Mouse (Mus musculus) stomach, embryonic 16.5 days (tissue): ENCODE measurements around the gene Tgfbr3. TPM values are rescaled to one million over a fixed set of nuclear protein-coding genes. Genes with fewer than 3 reads are reported as not detected.
A peak's percentile ranks its signal among the peaks of the same experiment; 100 is the strongest.

Experiments
- ATAC-seq: fragments of 200-750 bp; cut with Nextera tagmentation; 2 replicates; pipeline ENCODE4 v1.8.0; 2017; ENCODE audit warnings: moderate number of reproducible peaks, moderate TSS enrichment; ENCODE audit not compliant: insufficient read depth, low FRiP score
- H3K27ac ChIP-seq: fragments of 300-500 bp; sonication (generic); 2 replicates; pipeline ENCODE4 v1.5.1; 2014; ENCODE audit warnings: low read length
- H3K27me3 ChIP-seq: fragments of 300-500 bp; sonication (generic); 2 replicates; pipeline ENCODE4 v1.6.1; 2014; ENCODE audit warnings: low read length, control low read depth, mixed read lengths; ENCODE audit not compliant: control insufficient read depth, insufficient read depth
- H3K36me3 ChIP-seq: fragments of 300-500 bp; sonication (generic); 2 replicates; pipeline ENCODE4 v1.6.1; 2014; ENCODE audit warnings: low read length; ENCODE audit not compliant: control insufficient read depth, insufficient read depth
- H3K4me1 ChIP-seq: fragments of 300-500 bp; sonication (generic); 2 replicates; pipeline ENCODE4 v1.6.1; 2014; ENCODE audit warnings: low read length, control low read depth, mixed read lengths; ENCODE audit not compliant: control insufficient read depth, insufficient read depth
- H3K4me2 ChIP-seq: fragments of 300-500 bp; sonication (generic); 2 replicates; pipeline ENCODE4 v1.6.1; 2014; ENCODE audit warnings: low read depth, low read length, mixed read lengths
- H3K4me3 ChIP-seq: fragments of 300-500 bp; sonication (generic); replicated peaks from 2 replicates; pipeline ENCODE4 v1.5.1; 2014; ENCODE audit warnings: mild to moderate bottlenecking, low read length
- H3K9ac ChIP-seq: fragments of 300-500 bp; sonication (generic); 2 replicates; pipeline ENCODE4 v1.6.1; 2014; ENCODE audit warnings: low read length
- H3K9me3 ChIP-seq: fragments of 300-500 bp; sonication (generic); replicated peaks from 2 replicates; pipeline ENCODE4 v1.6.1; 2016; ENCODE audit warnings: low read length, control low read depth; ENCODE audit not compliant: control insufficient read depth
- WGBS: fragments of 180-500 bp; shearing (Covaris S2); extraction: QIAGEN DNeasy Blood & Tissue Kit; methylation state at CpG from one replicate; pipeline ENCODE4 v1.1.7; 2014; 5-methylcytosine and 5-hydroxymethylcytosine counted together
- polyA plus RNA-seq: library from polyadenylated mRNA; unstranded; fragments of >200 nt; fragmentation: Nextera tagmentation; extraction: Ambion mirVana; gene quantifications from 2 replicates; pipeline ENCODE4 v1.2.1, GENCODE M21; 2015

Gene Tgfbr3
- polyA plus RNA-seq, 1 experiment from 2014 or later = 31.1 TPM

DNA sequence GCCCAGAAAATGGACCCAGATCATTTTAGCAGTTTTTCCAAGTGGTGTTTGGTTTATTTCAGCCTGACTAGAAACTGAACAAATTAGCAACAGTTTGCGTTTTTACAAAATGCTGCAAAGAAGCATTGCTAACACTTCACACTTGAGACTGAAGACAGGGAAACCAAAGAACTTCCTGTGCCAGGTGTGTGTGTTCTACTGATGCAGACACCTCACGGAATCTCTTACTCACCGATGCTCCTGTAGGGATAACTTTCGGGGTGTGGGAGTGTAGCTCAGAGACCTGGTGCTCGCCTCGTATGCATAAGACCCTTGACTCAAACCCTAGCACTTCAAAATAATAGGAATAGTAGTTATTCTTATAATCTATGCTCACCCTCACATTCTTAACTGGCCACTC is 3.9 kb downstream of the Tgfbr3 start:
- ATAC-seq = no peak
- Histone ChIP-seq H3K4me2 (peak overlapping the region; percentile 11; the same call in 1 of the 2 replicates), H3K4me1 (peaks cover 12% of the 10 kb centered on the region; the same call in 1 of the 2 replicates), H3K4me3 (no peak overlapping the region), H3K36me3 (no peaks in the 10 kb centered on the region), H3K9ac (no peak overlapping the region), H3K27me3 (no peaks in the 10 kb centered on the region), H3K27ac (no peak overlapping the region), H3K9me3 (no peaks in the 10 kb centered on the region)
- 74% methylated on average over 6 of the region's 6 CpGs for whole genome bisulfite sequencing

DNA sequence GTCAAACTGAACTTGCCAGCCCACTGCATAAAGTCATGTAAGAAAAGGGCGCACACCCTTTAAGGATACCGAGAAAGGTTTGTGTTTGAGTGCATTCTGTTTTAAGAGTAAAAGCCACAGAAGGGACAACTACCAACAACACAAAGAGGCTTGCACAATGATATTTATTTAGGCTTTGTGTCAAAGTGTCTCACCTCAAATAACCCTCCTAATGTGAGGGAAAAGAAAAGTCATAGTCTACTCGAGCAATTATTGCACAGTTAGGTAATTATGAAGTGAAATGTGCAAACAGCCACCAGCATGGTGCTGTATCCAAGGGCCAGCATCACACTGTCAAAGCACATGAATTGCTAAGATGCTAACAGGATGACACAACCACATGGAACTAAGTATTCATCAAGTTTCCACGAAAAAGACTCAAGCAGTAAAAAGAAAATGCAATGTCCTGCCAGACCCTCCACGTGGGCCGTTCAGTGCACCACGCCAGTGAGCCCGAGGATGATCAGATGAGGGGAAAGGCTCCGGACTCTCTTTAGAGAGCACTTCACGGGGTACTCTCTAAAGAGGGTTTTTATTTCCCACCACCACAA is 5.4 kb downstream of the Tgfbr3 start:
- H3K9ac ChIP-seq = no peak overlapping the region
- H3K4me3 ChIP-seq = no peak overlapping the region
- no peak for ATAC-seq
- no peaks in the 10 kb centered on the region for H3K36me3 ChIP-seq
- no peak overlapping the region for H3K27ac ChIP-seq
- no peak overlapping the region for H3K4me2 ChIP-seq
- WGBS = 66% methylated on average over 10 of the region's 10 CpGs
- peaks cover 12% of the 10 kb centered on the region; the same call in 1 of the 2 replicates for H3K4me1 ChIP-seq
- H3K27me3 ChIP-seq = no peaks in the 10 kb centered on the region
- no peaks in the 10 kb centered on the region for H3K9me3 ChIP-seq

DNA sequence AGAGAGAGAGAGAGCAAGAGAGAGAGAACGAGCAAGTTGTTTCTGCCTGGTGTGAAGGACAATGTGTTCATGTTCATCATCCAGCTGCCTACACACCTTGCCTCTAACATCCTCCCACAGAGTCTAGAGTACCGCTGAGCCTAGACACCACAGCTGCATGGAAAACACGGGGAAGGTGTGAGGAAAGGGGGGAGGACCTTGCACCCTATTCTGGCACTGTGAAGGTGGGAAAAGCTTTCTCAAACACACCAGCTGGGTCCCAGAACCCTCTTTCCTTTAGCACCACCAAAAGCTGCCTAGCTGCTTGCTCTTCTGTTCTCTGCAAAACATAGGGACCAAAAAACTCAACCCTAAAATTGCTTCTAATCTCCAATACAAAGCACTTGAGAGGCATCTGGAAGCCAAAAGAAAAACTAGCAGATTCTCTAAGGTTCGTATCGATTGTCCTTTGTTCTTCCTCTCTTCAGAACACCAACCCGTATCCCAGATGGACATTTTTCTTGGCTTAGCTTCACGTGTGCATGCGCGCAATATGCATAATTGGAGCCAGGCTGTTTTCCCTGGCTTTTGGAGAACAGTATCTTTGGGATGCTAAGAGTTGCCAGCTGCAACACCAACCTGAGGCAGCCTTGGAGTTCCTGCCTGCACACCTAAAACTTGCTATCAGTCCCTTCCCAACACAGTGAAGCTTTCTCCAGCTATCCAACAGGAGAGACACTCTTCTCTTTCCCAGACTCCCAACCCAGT is 6.7 kb downstream of the Tgfbr3 start:
- Histone ChIP-seq H3K4me2 (no peak overlapping the region), H3K9ac (no peak overlapping the region), H3K27me3 (no peaks in the 10 kb centered on the region), H3K27ac (no peak overlapping the region), H3K36me3 (no peaks in the 10 kb centered on the region), H3K4me3 (no peak overlapping the region), H3K9me3 (no peaks in the 10 kb centered on the region), H3K4me1 (peaks cover 12% of the 10 kb centered on the region; the same call in 1 of the 2 replicates)
- no peak for ATAC-seq
- WGBS = 76% methylated on average over 9 of the region's 9 CpGs

DNA sequence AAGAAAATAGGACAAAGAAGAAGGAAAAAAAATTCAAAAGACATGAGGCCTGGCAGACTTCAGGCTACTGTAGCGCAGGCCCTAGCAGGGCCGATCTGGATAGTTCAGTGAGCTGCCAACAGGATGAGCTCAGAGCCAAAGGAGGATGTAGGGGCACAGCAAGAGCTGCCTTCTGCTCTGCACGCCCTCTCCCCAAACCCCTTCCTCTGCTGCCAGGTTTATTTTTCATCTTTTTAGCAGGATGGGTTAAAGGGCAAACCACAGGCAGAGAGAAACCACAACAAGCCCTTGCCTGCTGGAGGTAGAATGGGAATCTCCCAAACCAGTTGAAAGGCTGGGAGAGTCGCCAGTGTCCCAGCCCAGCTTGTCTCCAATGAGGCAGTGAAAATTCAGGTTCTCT is 10.2 kb downstream of the Tgfbr3 start:
- peaks cover 25% of the 10 kb centered on the region for H3K4me1 ChIP-seq
- 54% methylated on average over 4 of the region's 4 CpGs for WGBS
- no peak overlapping the region for H3K9ac ChIP-seq
- H3K27me3 ChIP-seq = no peaks in the 10 kb centered on the region
- no peaks in the 10 kb centered on the region for H3K36me3 ChIP-seq
- no peak for ATAC-seq
- H3K9me3 ChIP-seq = no peaks in the 10 kb centered on the region
- H3K27ac ChIP-seq = no peak overlapping the region
- H3K4me3 ChIP-seq = no peak overlapping the region
- H3K4me2 ChIP-seq = no peak overlapping the region

DNA sequence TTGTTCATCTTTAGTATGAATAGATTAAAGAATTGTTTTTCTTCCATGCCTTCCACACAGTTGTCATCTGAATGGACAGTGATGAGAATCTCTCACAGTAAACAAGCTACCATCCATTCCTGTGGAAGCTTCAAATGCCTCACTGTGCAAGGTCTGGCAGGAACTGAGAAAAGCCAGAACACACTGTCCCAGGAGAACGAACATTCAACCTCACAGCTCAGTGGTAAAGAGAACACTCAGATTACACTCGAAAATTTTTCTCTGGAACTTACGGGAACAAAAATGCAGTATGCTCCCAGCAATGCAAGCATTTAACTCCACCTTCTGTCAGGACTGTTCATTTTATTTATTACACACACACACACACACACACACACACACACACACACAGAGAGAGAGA is 13.2 kb downstream of the Tgfbr3 start:
- no peaks in the 10 kb centered on the region for H3K36me3 ChIP-seq
- no peak overlapping the region for H3K4me3 ChIP-seq
- H3K4me2 ChIP-seq = no peak overlapping the region
- H3K9me3 ChIP-seq = no peaks in the 10 kb centered on the region
- WGBS = 38% methylated on average over 3 of the region's 3 CpGs
- peak overlapping the region; percentile 59 for H3K27ac ChIP-seq
- no peak overlapping the region for H3K9ac ChIP-seq
- H3K4me1 ChIP-seq = peaks cover 45% of the 10 kb centered on the region
- H3K27me3 ChIP-seq = no peaks in the 10 kb centered on the region
- peak; percentile 27; the same call in 1 of the 2 replicates for ATAC-seq

DNA sequence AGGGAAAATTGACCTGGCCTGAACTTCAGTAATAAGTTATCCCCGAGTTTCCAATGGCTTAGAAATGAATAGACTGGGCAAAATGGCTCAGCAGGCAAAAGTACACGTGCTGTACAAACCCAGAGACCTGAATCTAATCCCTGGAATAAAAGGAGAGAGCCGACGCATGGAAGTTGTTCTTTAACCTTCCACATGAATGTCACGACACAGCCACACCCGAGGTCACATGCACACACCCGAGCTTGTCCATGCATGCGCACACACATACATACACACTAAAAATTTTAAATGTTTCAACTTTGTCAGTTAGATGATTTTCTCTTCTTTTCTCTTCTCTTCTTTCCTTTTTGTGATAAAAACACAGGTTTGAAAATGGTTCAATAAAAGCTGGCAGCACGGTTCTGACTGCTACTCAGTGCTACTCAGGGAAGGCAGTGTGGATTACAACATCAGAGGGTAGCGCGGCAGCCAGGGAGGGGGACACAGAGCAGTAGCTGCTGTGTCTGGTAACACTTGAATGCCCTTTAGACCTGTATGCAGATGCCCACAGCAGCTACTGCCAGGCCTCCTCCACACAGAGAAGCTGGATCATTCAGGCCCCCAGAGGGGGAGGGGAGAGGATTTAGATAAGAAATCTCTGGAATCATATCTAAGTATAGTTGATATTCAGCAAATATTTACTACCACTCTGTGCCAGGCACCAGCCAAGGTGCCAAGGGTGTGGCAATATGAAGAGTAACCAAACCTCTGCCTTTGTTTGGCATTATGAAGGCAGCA is 17.0 kb downstream of the Tgfbr3 start:
- H3K27ac ChIP-seq = peak overlapping the region; percentile 78
- no peaks in the 10 kb centered on the region for H3K27me3 ChIP-seq
- no peak overlapping the region for H3K4me3 ChIP-seq
- H3K9ac ChIP-seq = no peak overlapping the region; the same call in 1 of the 2 replicates
- H3K4me1 ChIP-seq = peaks cover 63% of the 10 kb centered on the region
- no peaks in the 10 kb centered on the region for H3K9me3 ChIP-seq
- no peaks in the 10 kb centered on the region for H3K36me3 ChIP-seq
- WGBS = 42% methylated on average over 11 of the region's 11 CpGs
- no peak for ATAC-seq
- 0 out of 2 replicates have a peak overlapping the region, but pooled peaks have one; percentile 17 for H3K4me2 ChIP-seq

DNA sequence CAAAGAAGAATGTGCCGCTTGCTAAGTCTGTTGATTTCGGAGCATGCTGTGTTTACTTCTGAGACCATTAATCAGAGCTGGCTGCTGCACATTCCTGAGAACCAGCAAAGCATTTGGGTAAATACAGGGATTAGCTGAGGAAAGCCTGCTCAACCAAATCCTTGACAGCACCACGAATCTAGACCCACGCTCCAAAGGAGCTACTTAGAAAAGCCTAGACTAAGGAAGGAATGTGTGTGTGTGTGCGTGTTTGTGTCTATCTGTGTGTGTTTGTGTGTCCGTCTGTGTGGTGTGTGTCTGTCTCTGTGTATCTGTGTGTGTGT is 20.5 kb downstream of the Tgfbr3 start:
- peak; percentile 81; the same call in 1 of the 2 replicates for ATAC-seq
- H3K4me3 ChIP-seq = no peak overlapping the region
- H3K9me3 ChIP-seq = no peaks in the 10 kb centered on the region
- H3K4me1 ChIP-seq = peaks cover 54% of the 10 kb centered on the region
- no peak overlapping the region for H3K9ac ChIP-seq
- H3K27ac ChIP-seq = peak overlapping the region; percentile 71
- WGBS = 11% methylated on average over 6 of the region's 6 CpGs
- H3K4me2 ChIP-seq = peak overlapping the region; percentile 45
- no peaks in the 10 kb centered on the region for H3K27me3 ChIP-seq
- H3K36me3 ChIP-seq = no peaks in the 10 kb centered on the region

DNA sequence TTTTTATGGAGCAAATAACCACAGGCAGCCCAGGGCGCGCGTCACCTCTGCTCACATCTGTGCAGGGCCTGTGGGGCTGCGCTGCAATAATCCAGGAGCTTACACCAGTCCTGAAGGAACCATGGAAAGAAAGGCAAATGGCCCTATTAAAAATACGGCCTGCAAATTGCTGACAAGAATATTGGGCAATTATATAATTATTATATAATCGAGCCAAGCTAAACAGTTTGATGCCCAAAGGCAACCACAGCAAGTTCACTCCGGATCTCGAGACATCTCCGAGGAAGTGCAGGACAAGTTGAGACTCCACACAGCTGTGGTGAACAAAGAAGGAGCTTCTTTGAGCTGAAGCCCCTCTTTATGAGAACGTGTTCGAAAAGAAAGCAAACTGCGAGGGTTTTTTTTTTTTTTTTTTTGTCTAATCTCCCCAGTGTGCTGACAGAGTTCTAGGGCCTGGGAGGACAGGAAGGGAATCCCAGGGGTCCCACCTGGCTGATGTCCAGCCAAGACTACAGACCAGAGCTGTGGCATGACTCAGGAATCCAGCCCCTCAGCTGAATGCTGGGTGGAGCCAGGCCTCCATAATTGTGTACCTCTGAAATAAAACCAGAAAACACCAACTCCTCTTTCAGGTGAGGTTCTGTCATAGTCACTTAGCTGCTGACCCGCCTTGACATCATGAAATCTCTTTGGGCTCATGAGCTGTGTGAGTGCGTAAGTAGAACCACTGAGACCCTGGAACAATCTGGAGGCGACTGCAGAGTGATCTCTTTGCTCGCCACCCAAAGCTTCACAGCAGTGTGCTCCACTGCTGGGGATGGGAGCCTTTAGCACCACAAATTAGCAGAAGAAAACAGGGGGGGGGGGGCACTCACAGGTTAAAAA is 21.1 kb downstream of the Tgfbr3 start:
- Histone ChIP-seq H3K27me3 (no peaks in the 10 kb centered on the region), H3K9me3 (no peaks in the 10 kb centered on the region), H3K4me1 (peaks cover 49% of the 10 kb centered on the region), H3K27ac (peak overlapping the region; percentile 71), H3K9ac (0 out of 2 replicates have a peak overlapping the region, but pooled peaks have one; percentile 9), H3K4me2 (peak overlapping the region; percentile 45), H3K36me3 (no peaks in the 10 kb centered on the region), H3K4me3 (no peak overlapping the region)
- WGBS = 35% methylated on average over 16 of the region's 16 CpGs
- ATAC-seq = peak; percentile 30; the same call in 1 of the 2 replicates
